Mouse (Mus musculus) lung, postnatal 0 days (tissue): ENCODE measurements around the gene Atp1a4. TPM values are rescaled to one million over a fixed set of nuclear protein-coding genes. Genes with fewer than 3 reads are reported as not detected.
A peak's percentile ranks its signal among the peaks of the same experiment; 100 is the strongest.

Experiments used
- ATAC-seq: fragments of 200-750 bp; cut with Nextera tagmentation; 2 replicates; pipeline ENCODE4 v1.8.0; 2017; ENCODE audit warnings: moderate library complexity
- DNase-seq: peaks from one replicate; pipeline ENCODE4 v3.0.0-alpha.2; 2016; ENCODE audit warnings: low spot score
- H3K27ac ChIP-seq: fragments of 300-500 bp; sonication (generic); 2 replicates; pipeline ENCODE4 v1.5.1; 2014; ENCODE audit warnings: antibody characterized with exemption, mild to moderate bottlenecking, low read length, mixed read lengths
- H3K27me3 ChIP-seq: fragments of 300-500 bp; sonication (generic); replicated peaks from 2 replicates; pipeline ENCODE4 v1.6.1; 2014; ENCODE audit warnings: low read length, mixed read lengths; ENCODE audit not compliant: insufficient read depth
- H3K36me3 ChIP-seq: fragments of 300-500 bp; sonication (generic); 2 replicates; pipeline ENCODE4 v1.6.1; 2014; ENCODE audit warnings: low read length, mixed read lengths; ENCODE audit not compliant: insufficient read depth
- H3K4me1 ChIP-seq: fragments of 300-500 bp; sonication (generic); 2 replicates; pipeline ENCODE4 v1.6.1; 2014; ENCODE audit warnings: antibody characterized with exemption, low read depth, low read length, mixed read lengths; ENCODE audit not compliant: insufficient read depth
- H3K4me2 ChIP-seq: fragments of 300-500 bp; sonication (generic); replicated peaks from 2 replicates; pipeline ENCODE4 v1.6.1; 2014; ENCODE audit warnings: low read depth, mild to moderate bottlenecking, low read length, moderate library complexity, mixed read lengths
- H3K4me3 ChIP-seq: fragments of 300-500 bp; sonication (generic); 2 replicates; pipeline ENCODE4 v1.5.1; 2014; ENCODE audit warnings: low read depth, low read length
- H3K9ac ChIP-seq: fragments of 300-500 bp; sonication (generic); replicated peaks from 2 replicates; pipeline ENCODE4 v1.6.1; 2014; ENCODE audit warnings: low read depth, mild to moderate bottlenecking
- H3K9me3 ChIP-seq: fragments of 300-500 bp; sonication (generic); 2 replicates; pipeline ENCODE4 v1.6.1; 2016; ENCODE audit warnings: low read length, mixed read lengths
- CTCF ChIP-seq: IDR thresholded peaks from 2 replicates; pipeline ENCODE4 v1.5.1; 2016; ENCODE audit warnings: antibody characterized with exemption, mild to moderate bottlenecking
- EP300 ChIP-seq: IDR thresholded peaks from 2 replicates; pipeline ENCODE4 v1.6.1; 2016; ENCODE audit warnings: antibody characterized with exemption, mild to moderate bottlenecking, control low read depth
- WGBS: fragments of 180-500 bp; shearing (Covaris S2); extraction: QIAGEN DNeasy Blood & Tissue Kit; methylation state at CpG from one replicate; pipeline ENCODE4 v1.1.7; 2014; 5-methylcytosine and 5-hydroxymethylcytosine counted together
- polyA plus RNA-seq: library from polyadenylated mRNA; unstranded; fragments of >200 nt; fragmentation: Nextera tagmentation; extraction: Ambion mirVana; gene quantifications from 2 replicates; pipeline ENCODE4 v1.2.1, GENCODE M21; 2015

Atp1a4 gene
- 0.04 and 0.05 TPM in 2 replicates for polyA plus RNA-seq

GRCm38 (mm10) chr1:172258314-172258713, at the start of gene Atp1a4:
Gene Atp1a4 (minus strand): TSS chr1:172258414.
- ATAC-seq, result no peak
- Histone ChIP-seq H3K36me3 (no peaks in the 10 kb centered on the region), H3K27ac (no peak within 1 kb of the TSS), H3K4me2 (no peak within 1 kb of the TSS), H3K9ac (no peak within 1 kb of the TSS), H3K4me3 (no peak within 1 kb of the TSS), H3K27me3 (no peaks in the 10 kb centered on the region), H3K4me1 (no peaks in the 10 kb centered on the region), H3K9me3 (no peaks in the 10 kb centered on the region)
- no peak for DNase-seq
- TF ChIP-seq EP300 (no peak), CTCF (no peak)
- 79% methylated on average over 6 of the region's 6 CpGs for WGBS

GRCm38 (mm10) chr1:172307936-172308335, 49.7 kb upstream of the Atp1a4 start:
- Histone ChIP-seq H3K27me3 (no peaks in the 10 kb centered on the region), H3K9me3 (no peaks in the 10 kb centered on the region), H3K36me3 (no peaks in the 10 kb centered on the region), H3K4me3 (no peak overlapping the region), H3K4me1 (peaks cover 3% of the 10 kb centered on the region; the same call in 1 of the 2 replicates), H3K27ac (peak overlapping the region; percentile 82), H3K4me2 (no peak overlapping the region), H3K9ac (no peak overlapping the region)
- peak; percentile 46 for ATAC-seq
- peak; percentile 86 for DNase-seq
- WGBS, result 48% methylated on average over 10 of the region's 10 CpGs
- TF ChIP-seq EP300 (peak; percentile 59), CTCF (no peak)

GRCm38 (mm10) chr1:172306885-172307284, 48.7 kb upstream of the Atp1a4 start:
- no peaks in the 10 kb centered on the region for H3K9me3 ChIP-seq
- H3K27me3 ChIP-seq, result no peaks in the 10 kb centered on the region
- TF ChIP-seq EP300, result no peak
- TF ChIP-seq CTCF, result no peak
- H3K27ac ChIP-seq, result peak overlapping the region; percentile 82; the same call in 1 of the 2 replicates
- H3K4me1 ChIP-seq, result no peaks in the 10 kb centered on the region; the same call in 1 of the 2 replicates
- no peak overlapping the region for H3K9ac ChIP-seq
- peak; percentile 31 for DNase-seq
- H3K4me2 ChIP-seq, result no peak overlapping the region
- no peak overlapping the region for H3K4me3 ChIP-seq
- ATAC-seq, result no peak
- 52% methylated on average over 6 of the region's 6 CpGs for WGBS
- no peaks in the 10 kb centered on the region for H3K36me3 ChIP-seq

GRCm38 (mm10) chr1:172306196-172306595, 48.0 kb upstream of the Atp1a4 start:
- WGBS, result 59% methylated on average over 4 of the region's 4 CpGs
- Histone ChIP-seq H3K27ac (no peak overlapping the region), H3K4me1 (no peaks in the 10 kb centered on the region; the same call in 1 of the 2 replicates), H3K4me3 (no peak overlapping the region), H3K27me3 (no peaks in the 10 kb centered on the region), H3K36me3 (no peaks in the 10 kb centered on the region), H3K9ac (no peak overlapping the region), H3K9me3 (no peaks in the 10 kb centered on the region), H3K4me2 (no peak overlapping the region)
- DNase-seq (no peak), ATAC-seq (no peak)
- TF ChIP-seq EP300 (no peak), CTCF (no peak)

GRCm38 (mm10) chr1:172305635-172306034, 47.4 kb upstream of the Atp1a4 start:
- Histone ChIP-seq H3K4me3 (no peak overlapping the region), H3K9ac (no peak overlapping the region), H3K36me3 (no peaks in the 10 kb centered on the region), H3K27ac (no peak overlapping the region), H3K9me3 (no peaks in the 10 kb centered on the region), H3K27me3 (no peaks in the 10 kb centered on the region), H3K4me2 (no peak overlapping the region), H3K4me1 (no peaks in the 10 kb centered on the region; the same call in 1 of the 2 replicates)
- peak; percentile 50 for TF ChIP-seq CTCF
- TF ChIP-seq EP300, result no peak
- DNase-seq, result no peak
- WGBS, result 79% methylated on average over 3 of the region's 3 CpGs
- no peak for ATAC-seq

- WGBS, result 91% methylated on average over 2 of the region's 2 CpGs
- no peaks in the 10 kb centered on the region for H3K27me3 ChIP-seq
- no peak overlapping the region for H3K27ac ChIP-seq
- H3K4me1 ChIP-seq, result no peaks in the 10 kb centered on the region
- H3K9me3 ChIP-seq, result no peaks in the 10 kb centered on the region
- no peak for ATAC-seq
- TF ChIP-seq CTCF (no peak), EP300 (no peak)
- H3K4me3 ChIP-seq, result no peak overlapping the region
- H3K9ac ChIP-seq, result no peak overlapping the region
- no peaks in the 10 kb centered on the region for H3K36me3 ChIP-seq
- DNase-seq, result no peak
- H3K4me2 ChIP-seq, result no peak overlapping the region
These were observed 46.9 kb upstream of the Atp1a4 start for GRCm38 (mm10) chr1:172305153-172305552.

GRCm38 (mm10) chr1:172304443-172304842, 46.2 kb upstream of the Atp1a4 start:
- no peaks in the 10 kb centered on the region for H3K27me3 ChIP-seq
- H3K9ac ChIP-seq, result no peak overlapping the region
- no peaks in the 10 kb centered on the region for H3K9me3 ChIP-seq
- ATAC-seq (no peak), DNase-seq (no peak)
- no peak overlapping the region for H3K4me3 ChIP-seq
- H3K4me1 ChIP-seq, result no peaks in the 10 kb centered on the region
- no peaks in the 10 kb centered on the region for H3K36me3 ChIP-seq
- H3K4me2 ChIP-seq, result no peak overlapping the region
- 66% methylated on average over 6 of the region's 6 CpGs for WGBS
- no peak overlapping the region for H3K27ac ChIP-seq
- TF ChIP-seq CTCF (no peak), EP300 (no peak)
